Mouse (Mus musculus) testis, adult 2 months (tissue): ENCODE results near the gene Dock9.

Source experiments
- CTCF ChIP-seq: fragments of 200-500 bp; IDR thresholded peaks from 2 replicates; pipeline ENCODE4 v1.5.1; 2012; ENCODE audit warnings: low read depth, mild to moderate bottlenecking, inconsistent platforms, low read length, moderate library complexity; ENCODE audit not compliant: control insufficient read depth, insufficient read depth, insufficient replicate concordance
- POLR2A ChIP-seq: fragments of 200-500 bp; IDR thresholded peaks from 2 replicates; pipeline ENCODE4 v1.6.1; 2012; ENCODE audit warnings: low read depth, mild to moderate bottlenecking, inconsistent platforms, low read length, moderate library complexity; ENCODE audit not compliant: control insufficient read depth

GRCm38 (mm10) chr14:121589097-121589725, 208.4 kb downstream of the Dock9 start:
- TF ChIP-seq CTCF = peak; percentile 93
- no peak for TF ChIP-seq POLR2A
